Mouse (Mus musculus): ENCODE measurements around the gene Mgat5b. TPM values are rescaled to one million over a fixed set of nuclear protein-coding genes. Genes with fewer than 3 reads are reported as not detected.
"Not testable (repeated sequence)": the region's sequence is repeated elsewhere in the genome, so short reads cannot be mapped to it uniquely, and the experiment has no call there.

Mgat5b gene
- polyA plus RNA-seq, 1 experiment from 2014 or later: not detected

DNA sequence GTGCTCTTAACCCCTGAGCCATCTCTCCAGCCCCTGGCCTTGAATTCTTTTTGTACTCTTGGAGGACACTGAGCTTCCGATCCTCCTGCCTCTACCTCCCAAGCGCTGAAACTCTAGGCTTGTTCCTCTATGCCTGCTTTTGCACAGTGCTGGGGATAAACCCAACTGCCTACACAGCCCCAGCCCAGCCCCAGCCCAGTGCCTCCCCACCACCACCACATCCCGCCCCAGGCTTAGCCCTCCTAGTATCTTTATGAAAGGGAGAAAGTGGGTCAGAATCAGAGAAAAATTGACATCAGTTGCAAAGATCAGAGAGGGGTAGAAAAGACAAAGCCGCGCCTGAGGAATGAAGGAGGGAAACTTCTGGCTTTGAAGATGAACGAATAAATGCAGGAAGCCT lies 34.6 kb upstream of the Mgat5b start:
- ATAC-seq (ENCODE audit: low read depth): no peak
- no peaks in the 10 kb centered on the region for H3K9me3 ChIP-seq (replicated peaks; ENCODE audit: control insufficient read depth, low read length)
- no peaks in the 10 kb centered on the region for H3K36me3 ChIP-seq (ENCODE audit: control insufficient read depth, insufficient read depth)
- H3K27me3 ChIP-seq (ENCODE audit: control insufficient read depth, insufficient read depth, low read depth, low read length): no peaks in the 10 kb centered on the region
- 66% methylated on average over 6 of the region's 6 CpGs for WGBS (ENCODE audit: insufficient replicate concordance)
- H3K4me1 ChIP-seq (ENCODE audit: control insufficient read depth, low read depth, low read length): no peaks in the 10 kb centered on the region
- H3K4me2 ChIP-seq (ENCODE audit: low read depth, low read length): no peak overlapping the region
- H3K9ac ChIP-seq (ENCODE audit: low read depth, low read length): no peak overlapping the region
- no peak overlapping the region for H3K27ac ChIP-seq (ENCODE audit: low read length)
- H3K4me3 ChIP-seq (ENCODE audit: low read depth, low read length): no peak overlapping the region

DNA sequence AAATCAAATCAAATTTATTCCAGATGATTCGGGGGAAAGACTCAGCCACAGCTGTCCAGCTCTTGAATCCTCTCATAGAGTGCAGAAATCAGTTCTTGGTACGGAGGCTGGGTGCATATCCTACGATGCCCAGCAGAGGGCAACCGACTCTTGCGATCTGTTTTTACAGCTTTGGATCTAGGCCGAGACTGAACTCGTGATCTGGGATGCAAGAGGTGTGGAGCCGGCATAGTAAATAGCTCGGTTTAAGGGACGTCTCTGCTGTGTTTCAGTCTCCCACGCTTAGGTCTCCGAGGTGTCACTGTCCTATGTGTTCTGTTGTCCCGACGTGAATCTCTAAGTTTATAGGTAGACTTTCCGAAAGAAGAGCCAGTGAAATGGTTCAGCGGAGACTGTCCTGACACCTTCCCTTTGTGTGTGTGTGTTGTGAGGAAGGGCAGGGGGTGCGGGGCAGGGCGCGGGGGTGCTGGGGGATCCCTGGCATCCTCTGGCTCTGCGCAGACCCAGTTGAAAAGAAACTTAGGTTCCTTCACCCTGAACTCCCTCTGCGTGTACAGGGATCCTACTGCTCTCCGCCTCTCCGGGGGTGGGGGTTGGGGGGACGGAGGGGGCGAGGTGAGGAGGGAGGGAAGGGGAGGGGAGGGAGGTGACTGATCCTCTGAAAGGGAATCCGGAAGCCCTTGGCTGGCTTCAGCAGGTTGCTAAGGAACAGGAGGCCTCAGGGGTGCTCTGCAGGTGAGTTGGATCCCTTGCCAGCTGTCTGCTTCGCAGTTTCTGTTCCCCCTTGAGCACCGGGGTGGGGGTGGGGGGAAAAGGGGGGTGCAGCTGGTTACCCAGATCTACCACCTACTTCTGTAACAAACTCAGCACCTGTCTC lies 33.1 kb upstream of the Mgat5b start:
- H3K9me3 ChIP-seq (replicated peaks; ENCODE audit: control insufficient read depth, low read length): no peaks in the 10 kb centered on the region
- H3K9ac ChIP-seq (ENCODE audit: low read depth, low read length): no peak overlapping the region
- H3K36me3 ChIP-seq (ENCODE audit: control insufficient read depth, insufficient read depth): no peaks in the 10 kb centered on the region
- no peak overlapping the region for H3K27ac ChIP-seq (ENCODE audit: low read length)
- WGBS (ENCODE audit: insufficient replicate concordance): 6% methylated on average over 28 of the region's 28 CpGs
- H3K4me1 ChIP-seq (ENCODE audit: control insufficient read depth, low read depth, low read length): no peaks in the 10 kb centered on the region
- H3K4me3 ChIP-seq (ENCODE audit: low read depth, low read length): no peak overlapping the region
- H3K27me3 ChIP-seq (ENCODE audit: control insufficient read depth, insufficient read depth, low read depth, low read length): 0 out of 2 replicates have a peak, but pooled peaks cover 2% of the 10 kb centered on the region
- H3K4me2 ChIP-seq (ENCODE audit: low read depth, low read length): no peak overlapping the region
- no peak for ATAC-seq (ENCODE audit: low read depth)

DNA sequence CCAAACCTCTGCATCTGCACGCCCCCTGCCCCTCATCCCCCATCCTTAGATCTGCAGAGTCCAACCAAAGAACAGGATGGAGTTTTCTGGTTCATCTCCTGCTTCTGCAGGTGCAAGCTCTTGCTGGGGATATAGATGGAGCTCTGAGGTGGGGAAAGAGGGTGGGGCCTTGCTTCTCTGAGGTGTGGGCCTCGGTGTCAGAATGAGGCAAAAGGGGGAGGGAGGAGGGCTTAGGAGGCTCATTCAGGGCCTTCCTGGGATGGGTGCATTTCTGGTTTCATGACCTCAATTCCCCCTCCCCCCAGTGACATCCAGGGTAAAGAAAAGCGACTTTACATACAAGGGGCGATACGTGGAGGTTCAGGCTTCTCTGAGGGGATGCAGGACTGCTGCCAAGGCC lies 31.5 kb upstream of the Mgat5b start:
- H3K27me3 ChIP-seq (ENCODE audit: control insufficient read depth, insufficient read depth, low read depth, low read length): peaks cover 4% of the 10 kb centered on the region; the same call in 1 of the 2 replicates

DNA sequence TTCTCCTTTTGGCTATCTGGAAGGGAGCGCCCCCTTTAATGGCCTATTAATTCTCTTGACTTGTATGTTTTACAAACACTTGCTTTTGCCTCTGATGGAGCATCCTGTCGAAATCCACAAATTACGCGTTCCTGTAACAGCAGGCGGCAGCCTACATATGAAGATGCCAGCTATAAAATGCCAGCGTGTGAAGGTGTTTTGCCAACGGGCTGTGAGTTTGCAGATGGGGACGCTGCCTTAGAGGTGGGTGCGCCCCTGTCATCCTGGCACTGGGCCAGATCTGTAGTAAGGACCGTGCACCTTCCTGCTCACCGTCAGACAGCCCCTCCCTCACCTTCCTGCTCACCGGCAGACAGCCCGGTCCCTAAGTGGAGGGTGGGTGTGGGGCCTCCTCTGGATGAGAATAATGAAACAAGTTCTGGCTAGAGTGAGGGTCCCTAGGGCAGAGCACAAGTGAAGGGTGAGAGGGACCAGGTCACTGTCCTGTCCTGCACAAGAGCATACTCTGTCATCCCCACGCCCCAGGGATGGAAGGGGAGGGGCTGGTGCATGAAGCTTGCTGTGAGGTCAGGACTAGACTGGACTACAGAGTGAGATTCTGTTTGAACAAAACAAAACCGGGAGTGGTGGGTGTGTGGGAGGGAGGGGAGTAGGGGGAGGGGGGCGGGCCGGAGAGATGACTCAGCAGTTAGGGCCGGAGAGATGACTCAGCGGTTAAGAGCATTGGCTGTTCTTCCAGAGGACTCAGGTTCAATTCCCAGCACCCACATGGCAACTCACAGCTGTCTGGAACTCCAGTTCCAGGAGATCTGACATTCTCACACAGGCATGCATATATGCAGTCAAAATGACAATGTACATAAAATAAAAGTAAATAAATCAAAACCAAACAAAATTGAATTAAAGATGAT lies 24.9 kb upstream of the Mgat5b start:
- 57% methylated on average over 19 of the region's 19 CpGs for WGBS (ENCODE audit: insufficient replicate concordance)
- Histone ChIP-seq H3K36me3 (ENCODE audit: control insufficient read depth, insufficient read depth) (no peaks in the 10 kb centered on the region), H3K4me1 (ENCODE audit: control insufficient read depth, low read depth, low read length) (no peaks in the 10 kb centered on the region), H3K4me3 (ENCODE audit: low read depth, low read length) (no peak overlapping the region), H3K4me2 (ENCODE audit: low read depth, low read length) (no peak overlapping the region), H3K9me3 (replicated peaks; ENCODE audit: control insufficient read depth, low read length) (no peaks in the 10 kb centered on the region), H3K9ac (ENCODE audit: low read depth, low read length) (no peak overlapping the region), H3K27ac (ENCODE audit: low read length) (no peak overlapping the region), H3K27me3 (ENCODE audit: control insufficient read depth, insufficient read depth, low read depth, low read length) (peaks cover 4% of the 10 kb centered on the region; the same call in 1 of the 2 replicates)
- ATAC-seq (ENCODE audit: low read depth): no peak

More for the DNA sequence above, 31.5 kb upstream of the Mgat5b start:
- no peak overlapping the region for H3K9ac ChIP-seq (ENCODE audit: low read depth, low read length)
- no peak overlapping the region for H3K27ac ChIP-seq (ENCODE audit: low read length)
- ATAC-seq (ENCODE audit: low read depth): no peak
- no peak overlapping the region for H3K4me3 ChIP-seq (ENCODE audit: low read depth, low read length)
- no peaks in the 10 kb centered on the region for H3K36me3 ChIP-seq (ENCODE audit: control insufficient read depth, insufficient read depth)
- H3K4me1 ChIP-seq (ENCODE audit: control insufficient read depth, low read depth, low read length): no peaks in the 10 kb centered on the region
- H3K4me2 ChIP-seq (ENCODE audit: low read depth, low read length): no peak overlapping the region
- no peaks in the 10 kb centered on the region for H3K9me3 ChIP-seq (replicated peaks; ENCODE audit: control insufficient read depth, low read length)
- 34% methylated on average over 5 of the region's 5 CpGs for WGBS (ENCODE audit: insufficient replicate concordance)

DNA sequence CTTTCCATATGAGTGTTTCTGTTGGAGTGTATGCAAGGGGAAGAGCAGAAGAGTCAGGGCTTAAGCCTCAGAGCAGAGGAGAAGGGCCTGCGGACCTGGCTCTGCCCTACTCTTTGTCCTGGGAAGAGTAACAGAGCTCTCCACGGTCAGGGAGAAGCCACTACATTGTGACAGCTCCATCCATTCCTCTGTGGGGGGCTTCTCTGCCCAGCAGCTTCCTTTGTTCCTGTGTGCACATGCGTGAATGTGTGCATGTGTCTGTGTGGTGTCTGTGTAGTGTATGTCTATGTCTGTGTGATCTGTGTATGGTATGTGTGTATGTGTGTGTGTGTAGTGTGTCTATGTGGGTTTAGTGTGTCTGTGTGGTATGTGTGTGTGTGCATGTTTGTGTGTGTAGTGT lies 23.3 kb upstream of the Mgat5b start:
- H3K9ac ChIP-seq (ENCODE audit: low read depth, low read length): no peak overlapping the region
- no peak overlapping the region for H3K4me3 ChIP-seq (ENCODE audit: low read depth, low read length)
- H3K4me2 ChIP-seq (ENCODE audit: low read depth, low read length): no peak overlapping the region
- H3K9me3 ChIP-seq (replicated peaks; ENCODE audit: control insufficient read depth, low read length): no peaks in the 10 kb centered on the region
- peaks cover 2% of the 10 kb centered on the region; the same call in 1 of the 2 replicates for H3K27me3 ChIP-seq (ENCODE audit: control insufficient read depth, insufficient read depth, low read depth, low read length)
- no peak overlapping the region for H3K27ac ChIP-seq (ENCODE audit: low read length)
- no peak for ATAC-seq (ENCODE audit: low read depth)
- WGBS (ENCODE audit: insufficient replicate concordance): 51% methylated on average over 3 of the region's 3 CpGs
- no peaks in the 10 kb centered on the region for H3K36me3 ChIP-seq (ENCODE audit: control insufficient read depth, insufficient read depth)
- no peaks in the 10 kb centered on the region for H3K4me1 ChIP-seq (ENCODE audit: control insufficient read depth, low read depth, low read length)

DNA sequence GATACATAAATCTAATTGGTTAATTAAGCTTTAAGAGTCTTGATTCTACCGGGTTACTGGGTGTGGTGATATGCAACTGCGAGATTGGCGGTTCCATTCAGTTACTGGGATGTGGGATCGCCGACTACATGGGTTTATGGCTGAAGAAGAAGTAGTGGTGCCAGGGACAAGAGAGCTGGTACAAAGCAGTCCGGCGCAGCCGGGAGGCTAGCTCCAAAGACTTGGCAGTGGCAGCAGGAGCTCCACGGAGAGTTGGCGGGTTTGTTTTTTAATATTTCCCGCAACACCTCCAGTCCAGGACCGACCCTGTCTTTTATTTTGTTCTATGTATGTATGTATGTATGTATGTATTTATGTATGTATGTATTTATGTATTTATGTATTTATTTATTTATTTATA lies 19.4 kb upstream of the Mgat5b start:
- no peak overlapping the region for H3K4me3 ChIP-seq (ENCODE audit: low read depth, low read length)
- H3K9ac ChIP-seq (ENCODE audit: low read depth, low read length): no peak overlapping the region
- H3K36me3 ChIP-seq (ENCODE audit: control insufficient read depth, insufficient read depth): no peaks in the 10 kb centered on the region
- no peaks in the 10 kb centered on the region for H3K9me3 ChIP-seq (replicated peaks; ENCODE audit: control insufficient read depth, low read length)
- no peak overlapping the region for H3K27ac ChIP-seq (ENCODE audit: low read length)
- peaks cover 3% of the 10 kb centered on the region for H3K27me3 ChIP-seq (ENCODE audit: control insufficient read depth, insufficient read depth, low read depth, low read length)
- ATAC-seq (ENCODE audit: low read depth): no peak
- WGBS (ENCODE audit: insufficient replicate concordance): 80% methylated on average over 12 of the region's 12 CpGs
- no peaks in the 10 kb centered on the region for H3K4me1 ChIP-seq (ENCODE audit: control insufficient read depth, low read depth, low read length)
- H3K4me2 ChIP-seq (ENCODE audit: low read depth, low read length): no peak overlapping the region

DNA sequence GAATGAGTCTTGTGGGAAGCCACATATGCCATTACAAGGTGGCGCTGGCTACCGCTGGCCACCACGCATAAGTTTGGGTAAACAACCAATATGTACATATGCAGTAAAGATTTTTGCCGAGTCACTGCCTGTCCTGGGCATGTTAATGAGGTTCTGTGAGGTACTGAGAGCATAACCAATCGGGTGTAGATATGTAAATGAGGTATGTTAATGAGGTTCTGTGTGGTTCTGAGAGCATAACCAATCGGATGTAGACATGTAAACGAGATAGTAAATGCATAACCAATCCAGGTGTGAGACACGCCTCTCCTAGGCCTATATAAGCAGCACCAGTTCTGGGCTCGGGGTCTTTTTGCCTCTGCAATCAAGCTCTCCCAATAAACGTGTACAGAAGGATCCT lies 16.1 kb upstream of the Mgat5b start:
- not testable (repeated sequence) for H3K27ac ChIP-seq (ENCODE audit: low read length); H3K9ac ChIP-seq (ENCODE audit: low read depth, low read length); H3K4me1 ChIP-seq (ENCODE audit: control insufficient read depth, low read depth, low read length); H3K36me3 ChIP-seq (ENCODE audit: control insufficient read depth, insufficient read depth); H3K4me3 ChIP-seq (ENCODE audit: low read depth, low read length); ATAC-seq (ENCODE audit: low read depth); H3K9me3 ChIP-seq (replicated peaks; ENCODE audit: control insufficient read depth, low read length); H3K4me2 ChIP-seq (ENCODE audit: low read depth, low read length)
- peaks cover 22% of the 10 kb centered on the region for H3K27me3 ChIP-seq (ENCODE audit: control insufficient read depth, insufficient read depth, low read depth, low read length)
- 65% methylated on average over 10 of the region's 10 CpGs for WGBS (ENCODE audit: insufficient replicate concordance)

DNA sequence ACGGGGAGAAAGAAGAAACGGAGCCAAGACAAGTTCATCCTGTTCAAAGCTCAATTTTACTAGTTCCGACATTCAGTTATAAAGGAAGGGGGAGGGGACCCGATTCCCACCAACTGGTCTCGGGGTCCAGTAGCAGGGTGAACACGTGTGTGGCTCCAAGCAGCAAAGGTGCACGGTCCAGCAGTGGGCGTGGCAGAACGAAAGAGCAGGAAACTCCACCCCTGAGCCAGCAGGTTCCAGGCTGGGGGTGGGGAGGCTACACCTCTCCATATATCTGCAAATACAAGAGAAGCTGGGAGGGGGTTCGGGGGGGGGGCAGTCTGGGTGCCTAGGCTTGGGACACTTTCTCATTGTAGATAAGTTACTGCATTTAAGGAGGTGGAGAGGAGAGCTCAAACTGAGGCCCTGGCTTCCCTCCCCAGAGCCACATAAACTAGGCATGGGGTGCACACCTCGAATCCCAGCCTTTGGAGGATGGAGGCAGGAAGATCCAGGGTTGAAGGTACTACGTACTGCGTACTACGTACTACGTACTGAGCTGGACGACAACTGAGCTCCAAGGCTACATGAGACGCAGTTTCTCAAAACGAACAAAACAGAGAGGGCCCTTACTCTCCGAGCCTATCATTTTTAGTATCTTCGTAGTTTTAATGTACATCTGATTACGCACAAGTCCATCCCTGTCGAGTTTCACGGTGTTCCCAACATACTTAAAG lies 12.8 kb upstream of the Mgat5b start:
- Histone ChIP-seq H3K4me3 (ENCODE audit: low read depth, low read length) (no peak overlapping the region), H3K4me2 (ENCODE audit: low read depth, low read length) (peak overlapping the region; percentile 30), H3K36me3 (ENCODE audit: control insufficient read depth, insufficient read depth) (no peaks in the 10 kb centered on the region), H3K27ac (ENCODE audit: low read length) (no peak overlapping the region), H3K9ac (ENCODE audit: low read depth, low read length) (no peak overlapping the region), H3K4me1 (ENCODE audit: control insufficient read depth, low read depth, low read length) (no peaks in the 10 kb centered on the region; the same call in 1 of the 2 replicates), H3K27me3 (ENCODE audit: control insufficient read depth, insufficient read depth, low read depth, low read length) (peaks cover 22% of the 10 kb centered on the region), H3K9me3 (replicated peaks; ENCODE audit: control insufficient read depth, low read length) (no peaks in the 10 kb centered on the region)
- 5% methylated on average over 23 of the region's 23 CpGs for WGBS (ENCODE audit: insufficient replicate concordance)
- no peak for ATAC-seq (ENCODE audit: low read depth)

Data from liver, embryonic 16.5 days (tissue).